In the genomic region with DNA sequence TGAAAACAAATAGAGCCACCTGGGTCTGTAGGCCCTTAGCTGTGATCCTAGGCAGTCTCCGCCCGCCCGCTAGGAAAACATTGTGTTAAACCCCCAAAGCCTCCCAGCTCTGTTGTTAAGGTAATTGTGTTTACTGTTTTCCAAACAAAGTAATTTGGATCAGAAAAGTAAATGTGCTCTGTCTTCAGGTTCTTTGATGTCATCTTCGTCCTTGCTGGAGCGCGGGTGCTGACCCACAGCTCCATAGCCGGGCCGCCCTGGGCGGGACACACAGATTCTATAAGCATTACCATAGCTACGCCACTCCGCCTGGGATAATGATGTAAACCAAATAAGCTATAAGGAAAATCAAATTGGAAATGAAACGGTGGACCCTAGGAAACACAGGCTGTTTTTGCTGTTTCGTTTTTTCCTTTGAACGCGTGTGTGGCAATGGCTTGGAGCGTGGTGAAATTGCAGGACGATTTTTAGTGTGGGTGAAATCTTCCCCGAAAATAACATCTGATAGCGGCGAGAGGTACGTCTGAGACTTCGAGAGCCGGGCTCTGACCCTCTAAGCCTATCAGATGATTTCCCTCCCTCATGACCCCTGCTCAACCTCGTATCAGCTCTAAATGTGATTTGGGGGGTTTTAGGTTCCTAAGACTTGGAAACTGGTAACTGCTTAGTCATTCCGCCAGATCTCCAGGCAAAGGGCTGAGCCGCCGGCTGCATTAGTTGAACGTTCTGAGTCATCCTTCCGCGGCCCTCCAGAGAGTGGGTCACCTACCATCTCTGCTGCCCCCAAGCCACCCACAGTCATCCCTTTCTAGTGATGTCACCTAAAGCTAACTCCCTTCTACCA, we compare ENCODE assay signal across 8 mouse cellular contexts. TPM values are rescaled to one million over a fixed set of nuclear protein-coding genes. Genes with fewer than 3 reads are reported as not detected.
A peak's percentile ranks its signal among the peaks of the same experiment; 100 is the strongest.
DNase-seq lines count a peak whose midpoint lies in the region; ATAC-seq lines count a peak whose summit lies in the region.

No protein-coding gene starts in this region.

- H3K9ac ChIP-seq in forebrain, embryonic 12.5 days = peak overlapping the region; percentile 36; the same call in 1 of the 2 replicates
- H3K9ac ChIP-seq in neural tube, embryonic 14.5 days (replicated peaks; ENCODE audit: low read depth, low read length) = no peak overlapping the region

- H3K4me3 ChIP-seq in forebrain, embryonic 12.5 days (replicated peaks) = peak overlapping the region; percentile 38
- peak overlapping the region; percentile 28 for H3K4me3 ChIP-seq in neural tube, embryonic 14.5 days (ENCODE audit: low read depth, low read length)

- peak; percentile 62 for ATAC-seq in forebrain, embryonic 12.5 days (ENCODE audit: low FRiP score)
- peak; percentile 51; the same call in 1 of the 2 replicates for ATAC-seq in neural tube, embryonic 14.5 days (ENCODE audit: low read depth)

- intact Hi-C loops in left cerebral cortex, postnatal 4 days (cut with DNase I) = loop anchor here (10.0 kb wide), 1 partner anchor 90 kb away; no protein-coding TSS in a partner anchor
- intact Hi-C loops in left cerebral cortex, postnatal 36 days (cut with DNase I) = no loop called here

- DNase-seq in left cerebral cortex, adult 11 months (ENCODE audit: low spot score) = peak; percentile 7
- DNase-seq in left cerebral cortex, postnatal 4 days = no peak
- peak; percentile 46 to 47 for DNase-seq in adrenal gland, adult 18-20 months (ENCODE audit: low spot score in 2 of 2)
- DNase-seq in left cerebral cortex, postnatal 36 days (ENCODE audit: low spot score in 2 of 2) = peak; percentile 38 to 44
- DNase-seq in kidney, adult 9 months = no peak
- DNase-seq in T-cell, adult 2 months (ENCODE audit: low spot score) = no peak

- H3K4me2 ChIP-seq in forebrain, embryonic 12.5 days = peak overlapping the region; percentile 70
- H3K4me2 ChIP-seq in neural tube, embryonic 14.5 days (ENCODE audit: low read depth, low read length) = peak overlapping the region; percentile 61

- WGBS in forebrain, embryonic 12.5 days = 2% methylated on average over 30 of the region's 30 CpGs
- 4% methylated on average over 30 of the region's 30 CpGs for whole genome bisulfite sequencing in neural tube, embryonic 14.5 days

- peaks cover 14% of the 10 kb centered on the region; the same call in 1 of the 2 replicates for H3K27me3 ChIP-seq in forebrain, embryonic 12.5 days
- H3K27me3 ChIP-seq in neural tube, embryonic 14.5 days (ENCODE audit: control insufficient read depth, insufficient read depth, low read length) = peaks cover 4% of the 10 kb centered on the region

- no peaks in the 10 kb centered on the region for H3K36me3 ChIP-seq in forebrain, embryonic 12.5 days (replicated peaks)
- H3K36me3 ChIP-seq in neural tube, embryonic 14.5 days (ENCODE audit: control insufficient read depth, insufficient read depth, low read length) = no peaks in the 10 kb centered on the region

- no peaks in the 10 kb centered on the region for H3K9me3 ChIP-seq in forebrain, embryonic 12.5 days
- no peaks in the 10 kb centered on the region for H3K9me3 ChIP-seq in neural tube, embryonic 14.5 days (ENCODE audit: control insufficient read depth, low read length)

- peaks cover 14% of the 10 kb centered on the region; the same call in 1 of the 2 replicates for H3K4me1 ChIP-seq in forebrain, embryonic 12.5 days
- 0 out of 2 replicates have a peak, but pooled peaks cover 5% of the 10 kb centered on the region for H3K4me1 ChIP-seq in neural tube, embryonic 14.5 days (ENCODE audit: control insufficient read depth, insufficient read depth, low read length)

- H3K27ac ChIP-seq in forebrain, embryonic 12.5 days = no peak overlapping the region
- H3K27ac ChIP-seq in neural tube, embryonic 14.5 days (ENCODE audit: low read depth, low read length) = no peak overlapping the region

RNA-seq across cellular contexts. Expression of a gene that starts 25.3 kb away (rescaled TPM):
- 1 to 10 TPM; 6.6 to 7.9 TPM for total RNA-seq in left cerebral cortex, postnatal 4 days (2021)
- total RNA-seq in adrenal gland, adult 18-20 months (2021) = 10 to 100 TPM in 1 of 2 experiments, 1 to 10 TPM in 1; 7.3 to 10.1 TPM
- 48.5 and 55.1 TPM in 2 replicates for polyA plus RNA-seq in forebrain, embryonic 12.5 days (2016; fragmentation: Nextera tagmentation; extraction: Ambion mirVana)
- total RNA-seq in left cerebral cortex, postnatal 36 days (2021) = 1 to 10 TPM; 5.6 to 8.1 TPM
- 3.7 and 9.1 TPM in 2 replicates for polyA plus RNA-seq in neural tube, embryonic 14.5 days (2014; fragmentation: Nextera tagmentation; extraction: Ambion mirVana)

Comparison
In these comparisons a context has a peak if more than half of its experiments do, and no peak if none do; other contexts are left out.
1. DNase-seq: peak in left cerebral cortex, adult 11 months (single experiment), adrenal gland, adult 18-20 months (2 of 2) and left cerebral cortex, postnatal 36 days (2 of 2); none in left cerebral cortex, postnatal 4 days (single experiment), kidney, adult 9 months (single experiment) and T-cell, adult 2 months (single experiment).